Mouse (Mus musculus): ENCODE measurements around the gene Hus1. TPM values are rescaled to one million over a fixed set of nuclear protein-coding genes. Genes with fewer than 3 reads are reported as not detected.

Hus1 gene
- 2.7 and 5.2 TPM in 2 replicates for polyA plus RNA-seq (2012; rRNA removed)

DNA sequence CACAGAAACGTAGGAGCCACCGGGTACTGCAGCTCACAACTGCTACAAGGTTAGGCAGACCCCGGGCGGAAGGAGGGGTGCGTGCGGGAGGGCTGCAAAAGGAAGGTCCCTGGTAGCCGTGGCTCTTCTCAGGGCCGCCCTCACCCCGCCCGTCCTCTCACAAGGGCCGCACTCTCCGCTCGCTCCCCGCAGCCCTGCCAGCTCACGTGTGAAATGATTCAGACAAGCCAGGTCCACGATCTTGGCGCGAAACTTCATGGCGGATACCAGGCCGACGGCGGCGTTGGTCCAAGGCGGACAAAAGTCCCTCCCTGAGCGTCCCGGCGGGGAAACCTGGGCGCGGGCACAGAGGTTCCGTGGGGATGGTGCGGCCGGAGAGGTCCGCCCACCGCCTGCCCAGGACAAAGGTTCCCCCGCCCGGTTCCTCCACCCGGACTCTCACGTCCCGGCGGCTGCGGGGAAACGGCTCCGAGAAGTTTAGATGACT, at the start of gene Hus1:
Hus1 (minus strand) TSS at position 339 of the 487 bp plus-strand sequence.
- DNase-seq (ENCODE audit: low read depth, low spot score): peak; percentile 67
- under 1% methylated on average over 43 of the region's 43 CpGs for WGBS

DNA sequence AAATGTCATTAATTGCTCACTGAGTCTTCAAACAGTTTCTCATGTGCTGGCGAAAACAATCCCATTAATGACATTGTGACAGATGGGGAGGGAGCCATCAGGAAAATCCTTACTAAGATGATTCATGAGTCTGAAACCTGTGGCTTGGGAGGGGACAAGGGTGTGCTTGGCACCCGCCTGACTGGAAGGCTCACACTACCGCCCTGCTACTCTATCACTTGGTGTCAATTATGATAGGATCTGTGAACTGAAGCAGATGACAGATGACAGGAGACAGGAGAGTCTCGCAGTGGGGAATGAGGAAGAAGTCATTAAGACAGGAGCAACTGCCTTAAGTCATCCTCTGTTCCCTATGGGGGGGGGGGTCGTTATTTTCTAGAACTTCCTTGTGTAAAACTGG, 49.5 kb upstream of the Hus1 start:
- no peak for DNase-seq (ENCODE audit: low read depth, low spot score)
- WGBS: 53% methylated on average over 5 of the region's 5 CpGs

GRCm38 (mm10) chr11:9060029-9060428, 49.0 kb upstream of the Hus1 start:
- WGBS: 79% methylated on average over 1 of the region's 1 CpGs
- no peak for DNase-seq (ENCODE audit: low read depth, low spot score)

DNA sequence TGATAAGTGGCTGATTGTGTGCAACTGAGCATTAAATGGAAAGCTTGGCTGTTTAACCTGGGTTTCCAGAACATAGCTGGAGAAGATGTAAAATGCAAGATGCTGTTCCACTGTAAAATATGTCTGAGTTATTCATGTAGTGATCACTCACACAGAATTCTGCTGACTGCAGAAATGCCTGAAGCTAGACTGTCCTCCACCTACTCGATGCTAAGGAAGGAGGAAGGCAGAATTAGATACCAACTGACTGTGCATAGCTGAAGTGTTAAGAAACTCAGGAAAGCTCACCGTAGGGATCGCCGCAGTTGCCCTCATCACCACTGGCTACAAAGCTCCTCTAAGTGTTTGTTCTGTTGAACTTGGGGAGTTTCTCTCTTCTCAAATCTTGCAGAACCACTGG, 46.7 kb upstream of the Hus1 start:
- no peak for DNase-seq (ENCODE audit: low read depth, low spot score)
- 87% methylated on average over 4 of the region's 4 CpGs for WGBS

DNA sequence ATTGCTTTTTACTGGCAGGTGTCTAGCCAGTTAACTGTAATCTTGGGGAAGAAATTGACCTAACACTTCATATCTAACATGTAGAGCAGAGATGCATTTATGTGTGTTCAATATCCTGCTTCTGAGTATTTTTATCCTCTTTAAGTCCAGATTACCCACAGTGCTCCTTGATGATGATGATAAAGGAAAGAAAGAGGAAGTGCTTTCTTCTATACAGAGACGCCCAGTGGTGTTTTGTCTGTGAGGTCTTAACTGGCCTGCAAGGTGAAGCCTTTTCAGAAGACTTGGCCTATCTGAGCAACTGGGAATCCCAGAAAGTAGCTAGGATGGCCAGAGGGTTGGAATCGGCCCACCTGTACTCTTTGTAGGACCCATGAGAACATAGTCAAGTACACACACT, 45.9 kb upstream of the Hus1 start:
- DNase-seq (ENCODE audit: low read depth, low spot score): no peak
- 78% methylated on average over 2 of the region's 2 CpGs for WGBS

DNA sequence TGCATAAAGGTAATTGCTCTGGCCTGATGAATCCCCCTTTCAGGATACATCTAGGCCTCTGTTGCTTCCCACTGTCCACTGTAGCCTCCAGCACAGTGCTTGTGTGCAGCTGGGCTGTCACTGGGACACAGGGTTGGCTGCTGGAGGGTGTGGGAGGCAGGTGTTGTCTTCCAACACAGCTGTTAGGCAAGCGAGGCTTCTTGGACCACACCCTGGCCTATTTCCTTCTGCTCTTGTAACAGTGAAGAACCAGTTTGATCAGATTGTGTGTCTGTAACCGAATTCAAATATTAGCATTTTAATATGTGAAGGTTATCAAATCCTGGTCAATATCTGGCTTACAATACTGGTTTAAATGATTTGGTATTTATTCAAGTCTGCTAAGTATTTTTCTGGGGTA, 40.9 kb upstream of the Hus1 start:
- 27% methylated on average over 2 of the region's 2 CpGs for WGBS
- peak; percentile 27 for DNase-seq (ENCODE audit: low read depth, low spot score)

DNA sequence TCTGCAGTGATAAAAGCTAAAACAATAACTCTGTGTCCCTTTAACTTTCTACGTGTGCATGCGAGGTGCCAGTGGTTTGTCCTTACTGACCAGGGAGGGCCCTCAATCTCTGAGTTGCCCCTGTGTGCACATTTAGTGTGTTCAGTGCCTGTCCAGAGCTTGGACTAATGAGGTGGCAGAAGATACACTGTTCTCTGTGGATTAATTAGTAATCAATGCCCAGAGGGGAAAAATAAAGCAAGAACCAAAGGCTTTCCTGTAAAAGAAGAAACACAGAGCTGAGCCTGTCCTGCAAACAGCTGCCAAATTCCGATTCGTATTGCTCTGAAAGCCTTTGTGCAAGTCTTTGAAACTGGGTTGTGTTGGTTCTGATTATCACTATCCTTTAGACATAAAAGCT, 39.2 kb upstream of the Hus1 start:
- 83% methylated on average over 4 of the region's 4 CpGs for WGBS
- no peak for DNase-seq (ENCODE audit: low read depth, low spot score)

DNA sequence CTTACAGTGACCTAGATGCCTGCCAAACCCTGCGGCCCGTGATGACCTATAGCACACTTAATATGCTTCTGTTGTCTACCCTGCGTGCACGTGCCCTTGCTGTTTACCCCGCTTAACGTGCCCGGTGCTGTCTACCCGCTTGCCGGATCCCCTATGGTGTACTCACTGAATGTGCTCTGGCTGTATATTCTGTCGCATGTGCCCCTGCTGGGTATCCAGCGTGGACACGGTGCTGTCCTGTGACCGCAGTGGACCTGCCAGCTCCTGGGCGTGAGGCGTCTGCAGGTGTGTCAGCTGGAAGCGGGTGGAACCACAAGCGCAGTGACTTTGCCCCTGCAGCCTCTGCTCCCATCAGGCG, 37.7 kb upstream of the Hus1 start, which contains the start of gene Sun3:
Sun3 (minus strand) TSS at position 289 of the 358 bp plus-strand sequence.
- 2% methylated on average over 18 of the region's 18 CpGs for WGBS
- DNase-seq (ENCODE audit: low read depth, low spot score): peak; percentile 29

DNA sequence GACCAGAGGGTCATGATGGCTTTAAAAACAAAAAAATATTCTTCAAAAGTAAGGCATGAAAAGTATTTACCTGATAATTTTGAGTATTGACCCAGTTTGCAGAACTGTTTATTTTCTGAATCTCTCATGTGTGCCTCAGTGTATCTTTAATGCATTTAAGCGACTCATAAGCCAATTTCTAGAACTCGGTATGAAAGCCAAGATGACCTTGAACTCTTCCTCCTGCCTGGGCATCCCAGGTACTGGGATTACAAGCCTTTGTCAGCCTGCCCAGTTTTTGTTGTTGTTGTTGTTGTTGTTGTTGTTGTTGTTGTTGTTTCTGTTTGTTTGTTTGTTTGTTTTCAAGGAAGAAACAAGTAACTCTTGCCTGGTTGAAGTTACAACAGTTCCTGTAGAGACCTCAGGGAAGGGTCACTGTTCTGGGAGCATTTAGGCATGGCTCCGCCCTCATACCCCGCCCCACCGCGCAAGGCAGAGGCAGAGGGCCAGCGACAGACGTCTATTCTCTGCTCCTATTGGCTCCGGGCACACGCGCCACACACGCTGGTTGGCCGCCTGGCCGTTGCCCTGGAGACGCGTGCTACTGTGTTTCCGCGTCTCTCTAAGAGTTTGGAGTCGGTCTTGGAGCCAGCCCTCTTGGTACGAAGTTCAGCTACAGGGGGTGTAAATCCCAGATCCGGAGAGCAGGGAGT, 37.2 kb upstream of the Hus1 start, which contains the start of gene Gm11992:
Gm11992 (plus strand) TSS at position 584 of the 692 bp plus-strand sequence.
- DNase-seq (ENCODE audit: low read depth, low spot score): peak; percentile 70

DNA sequence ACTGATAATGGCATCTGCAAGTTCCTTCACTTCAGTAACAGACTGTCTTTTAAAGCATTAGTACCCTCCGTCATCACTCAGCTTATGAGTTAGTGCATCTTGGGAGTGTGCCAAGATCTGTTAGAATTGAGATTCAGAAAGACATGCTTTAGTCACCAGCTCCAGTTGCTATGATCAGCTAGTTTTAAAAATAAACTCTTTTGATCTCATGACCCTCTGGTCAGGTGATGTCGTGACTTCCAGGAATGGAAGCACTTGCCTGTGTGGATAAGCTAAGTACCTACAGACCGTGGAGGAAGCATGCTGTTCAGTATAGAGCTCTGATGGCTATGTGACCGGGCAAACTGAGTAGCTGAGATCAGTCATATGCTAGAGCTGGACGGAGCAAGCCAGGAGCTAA, 36.1 kb upstream of the Hus1 start:
- no peak for DNase-seq (ENCODE audit: low read depth, low spot score)
- WGBS: 69% methylated on average over 5 of the region's 5 CpGs

More for the DNA sequence above, 37.2 kb upstream of the Hus1 start, which contains the start of gene Gm11992:
- 4% methylated on average over 21 of the region's 21 CpGs for WGBS

- 76% methylated on average over 2 of the region's 2 CpGs for WGBS
- no peak for DNase-seq (ENCODE audit: low read depth, low spot score)
These were observed 35.6 kb upstream of the Hus1 start for GRCm38 (mm10) chr11:9046546-9046945.

- DNase-seq (ENCODE audit: low read depth, low spot score): no peak
- WGBS: 83% methylated on average over 2 of the region's 2 CpGs
These were observed 20.5 kb upstream of the Hus1 start for GRCm38 (mm10) chr11:9031530-9031929.

- 61% methylated on average over 3 of the region's 3 CpGs for WGBS
These were observed 14.2 kb upstream of the Hus1 start for GRCm38 (mm10) chr11:9025211-9025610.

GRCm38 (mm10) chr11:9024782-9025181, 13.8 kb upstream of the Hus1 start:
- 71% methylated on average over 7 of the region's 7 CpGs for WGBS
- DNase-seq (ENCODE audit: low read depth, low spot score): no peak

More at GRCm38 (mm10) chr11:9025211-9025610, 14.2 kb upstream of the Hus1 start:
- DNase-seq (ENCODE audit: low read depth, low spot score): no peak

DNA sequence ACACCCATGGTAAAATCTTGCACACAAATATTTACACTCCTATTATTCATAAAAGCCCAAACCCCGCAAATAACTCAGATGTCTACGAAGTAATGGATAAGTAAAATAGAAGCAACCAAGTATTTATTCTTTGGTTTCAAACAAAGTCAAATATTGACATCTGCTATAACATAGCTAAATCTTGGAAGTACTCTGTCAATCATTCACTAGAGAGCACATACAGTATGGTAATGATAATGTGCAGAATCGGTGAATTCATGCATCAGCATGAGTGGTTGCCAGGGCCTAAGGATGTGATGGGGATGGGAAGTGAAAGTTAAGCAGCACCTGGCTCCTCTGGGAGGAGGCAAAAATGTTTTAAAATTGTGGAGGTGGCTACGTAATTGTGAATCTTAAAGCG, 9.2 kb upstream of the Hus1 start:
- WGBS: 40% methylated on average over 5 of the region's 5 CpGs

GRCm38 (mm10) chr11:9018491-9019267, 7.7 kb upstream of the Hus1 start:
- DNase-seq (ENCODE audit: low read depth, low spot score): no peak
- 69% methylated on average over 6 of the region's 6 CpGs for WGBS

More for the DNA sequence above, 9.2 kb upstream of the Hus1 start:
- DNase-seq (ENCODE audit: low read depth, low spot score): no peak

GRCm38 (mm10) chr11:9014740-9015139, 3.7 kb upstream of the Hus1 start:
- peak; percentile 7 for DNase-seq (ENCODE audit: low read depth, low spot score)
- 29% methylated on average over 3 of the region's 3 CpGs for WGBS

DNA sequence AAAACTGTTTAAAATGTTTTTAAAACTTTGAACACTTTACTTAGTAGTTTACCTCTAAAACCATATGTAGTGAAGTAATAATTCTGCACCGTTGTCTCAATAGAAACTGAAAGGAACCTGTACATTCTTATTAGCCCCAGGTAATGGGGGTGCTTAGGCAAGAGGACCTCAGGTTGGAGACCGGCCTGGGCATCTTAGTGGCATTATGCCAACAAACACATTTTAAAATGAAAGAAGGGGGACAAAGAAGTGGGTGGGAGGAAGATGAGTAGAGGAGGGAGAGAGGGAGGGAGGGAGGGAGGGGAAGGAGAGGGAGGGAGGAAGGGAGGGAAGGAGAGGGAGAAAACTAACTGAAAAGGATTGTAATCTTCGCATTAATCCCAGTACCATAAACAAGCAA, 357 bp upstream of the Hus1 start:
- DNase-seq (ENCODE audit: low read depth, low spot score): no peak
- WGBS: under 1% methylated on average over 3 of the region's 3 CpGs

GRCm38 (mm10) chr11:9010416-9010815, 575 bp downstream of the Hus1 start:
- WGBS: under 1% methylated on average over 7 of the region's 7 CpGs
- DNase-seq (ENCODE audit: low read depth, low spot score): peak; percentile 7

GRCm38 (mm10) chr11:9008761-9009160, 2.2 kb downstream of the Hus1 start:
- no peak for DNase-seq (ENCODE audit: low read depth, low spot score)
- 93% methylated on average over 5 of the region's 5 CpGs for WGBS

GRCm38 (mm10) chr11:8988084-8988483, 22.9 kb downstream of the Hus1 start:
- DNase-seq (ENCODE audit: low read depth, low spot score): no peak
- WGBS: 87% methylated on average over 4 of the region's 4 CpGs
